Mouse (Mus musculus): ENCODE results near the gene Lgals9. TPM values are rescaled to one million over a fixed set of nuclear protein-coding genes. Genes with fewer than 3 reads are reported as not detected.

The Lgals9 gene
- total and polyA plus RNA-seq, 3 experiments: 160 to 287 (median 228) TPM

GRCm38 (mm10) chr11:79006417-79006816 lies 21.7 kb upstream of the Lgals9 start (continued):
- TF ChIP-seq TAL1 (IDR thresholded peaks at IDR 0.05; ENCODE audit: low read length): 0 out of 2 replicates have a peak, but pooled peaks have one; percentile 12
- TF ChIP-seq ZKSCAN1 (IDR thresholded peaks at IDR 0.05; ENCODE audit: low read depth, low read length): no peak
- TF ChIP-seq BHLHE40 (IDR thresholded peaks at IDR 0.05; ENCODE audit: borderline replicate concordance, low read depth, low read length): 0 out of 2 replicates have a peak, but pooled peaks have one; percentile 28
- TF ChIP-seq MXI1 (IDR thresholded peaks at IDR 0.05; ENCODE audit: low read depth, low read length): no peak
- peak; percentile 47 for TF ChIP-seq KAT2A (conservative IDR thresholded peaks at IDR 0.05; ENCODE audit: low read depth, low read length)
- no peak for TF ChIP-seq RAD21 (IDR thresholded peaks at IDR 0.05; ENCODE audit: low read depth, low read length)
- TF ChIP-seq GATA1 (IDR thresholded peaks at IDR 0.05; ENCODE audit: low read depth, low read length): peak; percentile 64
- TF ChIP-seq RCOR1 (IDR thresholded peaks at IDR 0.05; ENCODE audit: low read depth, low read length): 0 out of 2 replicates have a peak, but pooled peaks have one; percentile 29
- TF ChIP-seq MAX (IDR thresholded peaks at IDR 0.05; ENCODE audit: low read length): peak; percentile 52; the same call in 1 of the 2 replicates
- TF ChIP-seq ZC3H11A (IDR thresholded peaks at IDR 0.05; ENCODE audit: low read depth, low read length): no peak
- no peak for TF ChIP-seq NRF1 (IDR thresholded peaks at IDR 0.05; ENCODE audit: insufficient read depth, low read depth, low read length, poor library complexity, severe bottlenecking)
- no peak for TF ChIP-seq CTCF (IDR thresholded peaks at IDR 0.05 in 2 of 3, conservative IDR thresholded peaks at IDR 0.05 in 1 of 3; ENCODE audit: control insufficient read depth in 1 of 3, insufficient read depth in 1 of 3, low read depth in 2 of 3, low read length in 3 of 3, poor library complexity in 1 of 3, severe bottlenecking in 1 of 3)
- no peak for TF ChIP-seq USF2 (IDR thresholded peaks at IDR 0.05; ENCODE audit: borderline replicate concordance in 1 of 2, insufficient read depth in 1 of 2, low read depth in 1 of 2, low read length in 2 of 2)
- no peak for TF ChIP-seq ZMIZ1 (IDR thresholded peaks at IDR 0.05; ENCODE audit: low read depth, low read length)
- TF ChIP-seq SIN3A (IDR thresholded peaks at IDR 0.05; ENCODE audit: low read length): peak; percentile 95
- no peak for TF ChIP-seq POLR2AphosphoS2 (IDR thresholded peaks at IDR 0.05; ENCODE audit: low read length)
- TF ChIP-seq ETS1 (IDR thresholded peaks at IDR 0.05; ENCODE audit: low read depth, low read length): peak; percentile 91
- TF ChIP-seq MEF2A (IDR thresholded peaks at IDR 0.05; ENCODE audit: extremely low read depth, insufficient replicate concordance, low read depth, low read length, poor library complexity, severe bottlenecking): no peak
- TF ChIP-seq CHD1 (IDR thresholded peaks at IDR 0.05; ENCODE audit: low read depth, low read length): peak; percentile 61; the same call in 1 of the 2 replicates
- no peak for TF ChIP-seq HCFC1 (IDR thresholded peaks at IDR 0.05; ENCODE audit: low read depth, low read length)
- peak; percentile 53; the same call in 1 of the 2 replicates for TF ChIP-seq TBP (IDR thresholded peaks at IDR 0.05; ENCODE audit: low read depth, low read length)

GRCm38 (mm10) chr11:79005578-79006394 lies 21.0 kb upstream of the Lgals9 start:
- DNase-seq (ENCODE audit: low read depth, low spot score): peak; percentile 99
- Histone ChIP-seq H3K27ac (ENCODE audit: control insufficient read depth, low read depth, low read length) (peak overlapping the region; percentile 87), H3K4me3 (ENCODE audit: control insufficient read depth in 1 of 2, insufficient read depth in 1 of 2, low read depth in 2 of 2, low read length in 2 of 2) (peak overlapping the region; percentile 17 to 35), H3K9ac (ENCODE audit: control insufficient read depth, low read depth, low read length, poor library complexity, severe bottlenecking) (peak overlapping the region; percentile 45), H3K9me3 (replicated peaks; ENCODE audit: insufficient read depth, low read length) (no peaks in the 10 kb centered on the region), H3K4me1 (ENCODE audit: control insufficient read depth in 1 of 2, insufficient read depth in 2 of 2, low read length in 2 of 2) (peaks cover 55 to 58% of the 10 kb centered on the region in 2 experiments), H3K36me3 (ENCODE audit: control insufficient read depth in 1 of 2, insufficient read depth in 2 of 2, low read length in 2 of 2) (peaks cover 0 to 57% of the 10 kb centered on the region in 2 experiments; a peak in 2 of 4 replicates), H3K79me2 (ENCODE audit: control insufficient read depth, insufficient read depth, low read length, poor library complexity) (no peaks in the 10 kb centered on the region), H3K27me3 (ENCODE audit: control insufficient read depth in 1 of 2, insufficient read depth in 2 of 2, low read length in 2 of 2) (no peaks in the 10 kb centered on the region)
- peak; percentile 65; the same call in 1 of the 2 replicates for TF ChIP-seq MEF2A (IDR thresholded peaks at IDR 0.05; ENCODE audit: extremely low read depth, insufficient replicate concordance, low read depth, low read length, poor library complexity, severe bottlenecking)
- TF ChIP-seq MAZ (IDR thresholded peaks at IDR 0.05; ENCODE audit: low read depth, low read length): 0 out of 2 replicates have a peak, but pooled peaks have one; percentile 21
- TF ChIP-seq KAT2A (conservative IDR thresholded peaks at IDR 0.05; ENCODE audit: low read depth, low read length): peak; percentile 58; the same call in 1 of the 2 replicates
- TF ChIP-seq CHD2 (IDR thresholded peaks at IDR 0.05; ENCODE audit: low read length): no peak; the same call in 1 of the 2 replicates
- TF ChIP-seq POLR2AphosphoS5 (IDR thresholded peaks at IDR 0.05; ENCODE audit: borderline replicate concordance, low read depth, low read length): peak; percentile 30; the same call in 1 of the 2 replicates
- peak; percentile 95 for TF ChIP-seq ZMIZ1 (IDR thresholded peaks at IDR 0.05; ENCODE audit: low read depth, low read length)
- peak; percentile 32; the same call in 1 of the 2 replicates for TF ChIP-seq MAFK (IDR thresholded peaks at IDR 0.05; ENCODE audit: borderline replicate concordance, low read depth, low read length)
- 0 out of 2 replicates have a peak, but pooled peaks have one; percentile 38 for TF ChIP-seq CHD1 (IDR thresholded peaks at IDR 0.05; ENCODE audit: low read depth, low read length)
- TF ChIP-seq MYB (IDR thresholded peaks at IDR 0.05; ENCODE audit: low read depth, low read length): peak; percentile 94
- no peak for TF ChIP-seq NRF1 (IDR thresholded peaks at IDR 0.05; ENCODE audit: insufficient read depth, low read depth, low read length, poor library complexity, severe bottlenecking)
- TF ChIP-seq HCFC1 (IDR thresholded peaks at IDR 0.05; ENCODE audit: low read depth, low read length): peak; percentile 82
- TF ChIP-seq ETS1 (IDR thresholded peaks at IDR 0.05; ENCODE audit: low read depth, low read length): peak; percentile 97
- 0 out of 2 replicates have a peak, but pooled peaks have one; percentile 40 for TF ChIP-seq MAX (IDR thresholded peaks at IDR 0.05; ENCODE audit: low read length)
- TF ChIP-seq POLR2A (IDR thresholded peaks at IDR 0.05; ENCODE audit: control insufficient read depth in 1 of 2, insufficient read depth in 1 of 2, low read depth in 1 of 2, low read length in 2 of 2, poor library complexity in 1 of 2): peak; percentile 39 to 90; a peak in 2 of 4 replicates
- TF ChIP-seq ZC3H11A (IDR thresholded peaks at IDR 0.05; ENCODE audit: low read depth, low read length): no peak
- TF ChIP-seq E2F4 (IDR thresholded peaks at IDR 0.05; ENCODE audit: borderline replicate concordance, low read depth, low read length): no peak
- peak; percentile 98 for TF ChIP-seq GATA1 (IDR thresholded peaks at IDR 0.05; ENCODE audit: low read depth, low read length)
- TF ChIP-seq SMC3 (IDR thresholded peaks at IDR 0.05; ENCODE audit: low read depth, low read length): peak; percentile 31
- TF ChIP-seq MXI1 (IDR thresholded peaks at IDR 0.05; ENCODE audit: low read depth, low read length): peak; percentile 60; the same call in 1 of the 2 replicates
- TF ChIP-seq POLR2AphosphoS2 (IDR thresholded peaks at IDR 0.05; ENCODE audit: low read length): peak; percentile 79; the same call in 1 of the 2 replicates
